Mouse (Mus musculus) E14TG2a.4 (cell line): ENCODE results near the gene Ntm.

Experiments used
- CTCF ChIP-seq: conservative IDR thresholded peaks from 2 replicates; pipeline ENCODE4 v1.5.1; 2014; ENCODE audit warnings: low read length
- NANOG ChIP-seq: IDR thresholded peaks from 2 replicates; pipeline ENCODE4 v1.6.1; 2014; ENCODE audit warnings: borderline replicate concordance, low read length, mixed read lengths

GRCm38 (mm10) chr9:29092443-29092842, 870.5 kb downstream of the Ntm start:
- TF ChIP-seq CTCF (no peak), NANOG (no peak)
